Mouse (Mus musculus) C2C12 (cell line): ENCODE results near the gene Mphosph9. TPM values are rescaled to one million over a fixed set of nuclear protein-coding genes. Genes with fewer than 3 reads are reported as not detected.
A peak's percentile ranks its signal among the peaks of the same experiment; 100 is the strongest.

ENCODE experiments used
- H3K27me3 ChIP-seq: one replicate; pipeline ENCODE4 v1.6.1; 2011; ENCODE audit not compliant: control insufficient read depth, insufficient read depth, insufficient read length
- H3K36me3 ChIP-seq: one replicate; pipeline ENCODE4 v1.6.1; 2011; ENCODE audit not compliant: control insufficient read depth, insufficient read depth
- H3K4me3 ChIP-seq: one replicate; pipeline ENCODE4 v1.5.1; 2011; ENCODE audit warnings: mild to moderate bottlenecking, control low read depth; ENCODE audit not compliant: poor library complexity, insufficient read depth, severe bottlenecking
- H3K79me2 ChIP-seq: one replicate; pipeline ENCODE4 v1.6.1; 2011; ENCODE audit not compliant: control insufficient read depth, insufficient read depth
- H3K79me3 ChIP-seq: one replicate; pipeline ENCODE4 v1.6.1; 2011; ENCODE audit warnings: low read depth, control low read depth
- H3ac ChIP-seq: one replicate; pipeline ENCODE3; 2011; ENCODE audit warnings: low read depth; ENCODE audit not compliant: control insufficient read depth, insufficient read length
- CEBPB ChIP-seq: IDR thresholded peaks from one replicate; pipeline ENCODE4 v1.6.1; 2011; ENCODE audit warnings: low read depth, mild to moderate bottlenecking, control low read depth, moderate library complexity
- CTCF ChIP-seq: IDR thresholded peaks from one replicate; pipeline ENCODE4 v1.5.1; 2011; ENCODE audit not compliant: control insufficient read depth, insufficient read depth, insufficient read length
- FOSL1 ChIP-seq: IDR thresholded peaks from one replicate; pipeline ENCODE4 v1.8.0; 2011; ENCODE audit warnings: mild to moderate bottlenecking, low read length; ENCODE audit not compliant: poor library complexity, insufficient read depth, severe bottlenecking
- MAX ChIP-seq: IDR thresholded peaks from one replicate; pipeline ENCODE4 v1.6.1; 2011; ENCODE audit warnings: mild to moderate bottlenecking, control low read depth
- MYOD1 ChIP-seq: IDR thresholded peaks from one replicate; pipeline ENCODE4 v1.6.1; 2011; ENCODE audit warnings: low read depth; ENCODE audit not compliant: control insufficient read depth, insufficient read length
- MYOG ChIP-seq: IDR thresholded peaks from one replicate; pipeline ENCODE4 v1.6.1; 2011; ENCODE audit not compliant: control insufficient read depth, insufficient read length; ENCODE audit errors: extremely low read depth
- USF1 ChIP-seq: IDR thresholded peaks from one replicate; pipeline ENCODE4 v1.6.1; 2011; ENCODE audit warnings: low read depth, mild to moderate bottlenecking, control low read depth, moderate library complexity
- polyA plus RNA-seq: library from polyadenylated mRNA; unstranded; fragments of >200 nt; fragmentation: generic; extraction: Trizol; gene quantifications from one replicate; pipeline ENCODE4 v1.2.1, GENCODE M21; 2012; ENCODE audit warnings: missing spikeins

Gene Mphosph9
- polyA plus RNA-seq, 1 experiment = 3.1 TPM

DNA sequence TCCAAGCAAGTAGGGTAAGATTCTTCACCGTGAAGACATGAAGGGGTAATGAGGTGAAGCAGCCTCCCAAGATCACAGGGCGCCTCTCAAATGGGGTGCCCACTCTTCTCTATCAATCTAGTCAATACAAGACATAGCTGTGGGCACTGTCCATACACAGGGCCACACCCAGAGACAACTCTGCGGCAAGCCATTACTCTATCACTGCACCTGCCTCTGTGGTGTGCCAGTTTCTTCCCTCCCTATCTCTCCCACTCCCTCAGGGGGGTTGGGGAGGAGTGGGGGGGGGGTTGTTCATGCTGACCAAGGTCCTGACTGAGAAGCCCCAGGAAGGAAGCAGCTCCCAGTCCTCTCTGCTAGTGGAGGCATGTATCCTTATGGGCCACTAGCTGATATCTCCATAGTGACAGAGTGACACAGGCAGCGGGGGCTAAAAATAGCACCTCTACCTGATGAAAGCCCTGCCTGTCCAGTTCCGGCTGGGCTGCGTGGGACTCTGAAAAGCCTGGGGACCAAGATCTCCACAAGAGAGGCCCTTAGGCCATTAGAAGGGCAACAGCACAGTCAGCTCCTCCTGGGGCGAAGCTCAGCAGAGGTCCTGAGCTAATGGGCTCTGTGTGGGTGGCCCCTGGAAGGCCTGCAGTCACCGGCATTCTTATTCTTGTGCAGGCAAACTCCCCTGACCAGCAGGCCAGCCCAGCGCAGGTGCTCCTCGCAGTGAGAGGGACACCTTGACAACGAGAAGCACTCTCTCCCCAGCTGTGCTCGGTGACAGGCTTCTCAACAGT, 93.7 kb downstream of the Mphosph9 start:
- Histone ChIP-seq H3K27me3 (no peaks in the 10 kb centered on the region), H3K79me3 (no peaks in the 10 kb centered on the region), H3K36me3 (no peaks in the 10 kb centered on the region), H3K4me3 (no peak overlapping the region), H3ac (no peak overlapping the region), H3K79me2 (no peaks in the 10 kb centered on the region)
- no peak for TF ChIP-seq MYOD1
- no peak for TF ChIP-seq MYOG
- TF ChIP-seq FOSL1 = no peak
- TF ChIP-seq USF1 = no peak
- TF ChIP-seq MAX = no peak
- TF ChIP-seq CEBPB = no peak
- no peak for TF ChIP-seq CTCF

DNA sequence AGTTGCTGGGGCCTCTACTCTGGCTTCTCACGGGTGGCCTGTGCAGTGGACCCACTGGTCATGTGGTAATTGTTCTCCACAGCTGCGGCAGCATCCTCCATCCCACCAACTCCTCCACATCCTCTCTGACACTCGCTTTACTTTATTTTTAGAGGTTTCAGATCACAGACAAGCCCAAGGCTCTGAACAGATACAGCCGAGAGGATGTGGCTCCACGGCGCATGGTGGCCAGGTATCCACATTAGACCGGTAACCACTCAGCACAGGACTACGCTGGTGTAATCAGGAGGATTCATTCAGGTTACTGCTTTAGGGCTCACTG, 94.7 kb downstream of the Mphosph9 start:
- no peaks in the 10 kb centered on the region for H3K79me2 ChIP-seq
- TF ChIP-seq CEBPB (no peak), MYOD1 (no peak), MYOG (no peak), USF1 (no peak), CTCF (no peak), MAX (no peak), FOSL1 (no peak)
- H3K36me3 ChIP-seq = no peaks in the 10 kb centered on the region
- no peak overlapping the region for H3ac ChIP-seq
- H3K4me3 ChIP-seq = no peak overlapping the region
- no peaks in the 10 kb centered on the region for H3K27me3 ChIP-seq
- no peaks in the 10 kb centered on the region for H3K79me3 ChIP-seq

DNA sequence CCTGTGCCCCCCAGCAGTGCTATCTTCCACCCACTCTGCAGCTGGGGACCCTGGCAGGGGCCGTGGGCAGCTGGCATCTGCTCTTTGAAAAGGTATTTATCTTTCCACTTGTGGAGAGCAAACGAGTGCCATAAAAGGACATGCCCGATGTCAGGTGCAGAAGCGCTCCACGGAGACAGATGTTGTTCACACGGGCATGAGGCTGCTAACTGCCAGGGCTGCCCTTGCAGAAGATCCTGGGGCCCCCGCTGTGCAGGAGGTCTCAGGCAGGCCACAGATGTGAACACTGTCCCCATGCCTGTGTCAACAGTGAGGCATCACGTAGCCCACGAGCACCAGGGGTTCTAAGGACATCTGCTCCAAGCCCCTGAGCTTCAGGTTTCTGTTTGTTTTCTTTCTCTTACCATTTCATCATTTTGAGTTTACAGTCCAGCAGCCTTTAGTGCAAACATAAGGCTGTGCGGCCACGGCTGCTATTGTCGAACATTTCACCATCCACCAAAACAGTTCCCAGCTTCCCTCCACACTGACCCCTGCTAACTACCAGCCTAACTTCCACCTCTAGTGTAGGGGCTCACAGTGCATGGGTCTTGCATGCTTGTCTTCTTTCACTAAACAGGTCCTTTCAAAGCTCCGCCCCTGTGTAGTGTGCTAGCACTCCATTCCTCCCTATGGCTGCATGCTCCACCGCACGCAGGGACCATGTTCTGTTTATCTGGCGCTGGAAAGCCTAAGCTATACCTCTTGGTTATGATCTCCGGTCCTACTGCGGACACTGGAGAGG, 95.2 kb downstream of the Mphosph9 start:
- Histone ChIP-seq H3ac (no peak overlapping the region), H3K36me3 (no peaks in the 10 kb centered on the region), H3K79me2 (no peaks in the 10 kb centered on the region), H3K27me3 (no peaks in the 10 kb centered on the region), H3K4me3 (no peak overlapping the region), H3K79me3 (no peaks in the 10 kb centered on the region)
- TF ChIP-seq USF1 = no peak
- TF ChIP-seq FOSL1 = no peak
- TF ChIP-seq MYOD1 = no peak
- TF ChIP-seq CEBPB = no peak
- TF ChIP-seq MAX = no peak
- TF ChIP-seq MYOG = no peak
- no peak for TF ChIP-seq CTCF

DNA sequence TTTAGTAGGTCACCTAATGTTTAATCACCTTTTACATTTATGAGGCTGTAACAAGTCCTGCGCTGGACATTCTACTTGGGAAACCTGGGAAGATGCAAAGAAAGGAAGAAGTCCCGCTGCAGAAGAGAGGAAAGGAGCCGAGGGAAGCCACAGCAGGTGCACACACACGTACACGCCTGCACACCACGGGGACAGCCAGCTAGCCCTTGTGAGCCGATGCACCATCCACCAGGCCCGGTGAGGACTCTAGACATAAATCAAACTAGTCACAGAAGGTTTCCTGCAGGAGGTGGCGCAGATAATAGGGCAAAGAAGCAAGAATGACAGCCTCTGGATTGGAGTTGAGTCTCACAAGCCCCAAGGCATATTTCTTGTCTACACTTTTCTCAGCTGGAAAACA, 97.3 kb downstream of the Mphosph9 start:
- no peaks in the 10 kb centered on the region for H3K79me2 ChIP-seq
- TF ChIP-seq CEBPB = no peak
- TF ChIP-seq MYOD1 = no peak
- no peak for TF ChIP-seq MYOG
- no peak for TF ChIP-seq USF1
- no peak for TF ChIP-seq FOSL1
- no peak for TF ChIP-seq CTCF
- TF ChIP-seq MAX = no peak
- H3K36me3 ChIP-seq = no peaks in the 10 kb centered on the region
- no peak overlapping the region for H3ac ChIP-seq
- no peaks in the 10 kb centered on the region for H3K27me3 ChIP-seq
- H3K79me3 ChIP-seq = no peaks in the 10 kb centered on the region
- H3K4me3 ChIP-seq = no peak overlapping the region

DNA sequence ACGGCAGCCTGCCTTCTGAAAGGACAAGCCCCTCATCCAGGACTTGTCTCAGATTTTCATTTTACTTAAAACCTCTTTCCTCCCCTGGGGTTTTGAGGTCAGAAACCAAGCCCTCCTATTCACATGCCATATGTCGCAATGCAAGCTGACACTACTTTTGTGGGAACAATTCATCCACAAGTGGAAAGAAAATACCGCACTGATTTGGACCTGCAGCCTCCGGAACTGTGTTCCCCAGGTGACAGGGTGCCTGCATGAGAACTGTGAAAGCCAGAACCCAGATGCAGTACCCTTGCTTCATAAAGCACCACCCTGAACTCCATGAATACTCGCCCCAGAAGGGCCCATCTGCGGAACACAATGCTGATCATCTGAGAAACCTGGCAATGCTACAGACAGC, 100.6 kb downstream of the Mphosph9 start:
- Histone ChIP-seq H3ac (no peak overlapping the region), H3K79me3 (no peaks in the 10 kb centered on the region), H3K79me2 (no peaks in the 10 kb centered on the region), H3K4me3 (no peak overlapping the region), H3K36me3 (no peaks in the 10 kb centered on the region), H3K27me3 (no peaks in the 10 kb centered on the region)
- TF ChIP-seq FOSL1 = no peak
- no peak for TF ChIP-seq MYOG
- TF ChIP-seq CEBPB = peak; percentile 91
- no peak for TF ChIP-seq CTCF

DNA sequence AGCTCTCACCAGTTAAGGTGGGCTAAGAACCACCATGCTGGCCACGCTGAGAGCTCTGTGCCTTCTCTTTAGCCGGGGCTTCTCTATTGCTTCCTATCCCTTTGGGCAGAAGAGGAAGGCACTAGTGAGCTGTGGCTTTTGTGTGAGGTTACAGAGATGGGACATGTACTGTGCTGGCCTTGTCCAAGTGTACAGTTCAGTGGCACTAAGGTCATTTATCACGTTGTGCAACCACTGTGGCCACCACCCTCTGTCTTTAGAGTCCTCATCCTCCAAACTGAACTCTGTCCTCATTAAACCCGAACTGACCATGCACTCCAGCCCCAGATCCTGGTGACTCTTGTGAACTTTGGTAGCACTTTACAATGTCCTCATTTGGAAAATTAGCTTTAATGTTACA, 101.3 kb downstream of the Mphosph9 start:
- H3K36me3 ChIP-seq = no peaks in the 10 kb centered on the region
- no peaks in the 10 kb centered on the region for H3K79me2 ChIP-seq
- no peak overlapping the region for H3ac ChIP-seq
- TF ChIP-seq MYOG (no peak), MAX (no peak), CEBPB (no peak), FOSL1 (no peak), USF1 (no peak), MYOD1 (no peak)
- H3K27me3 ChIP-seq = no peaks in the 10 kb centered on the region
- no peaks in the 10 kb centered on the region for H3K79me3 ChIP-seq
- H3K4me3 ChIP-seq = no peak overlapping the region
